In the genomic region with DNA sequence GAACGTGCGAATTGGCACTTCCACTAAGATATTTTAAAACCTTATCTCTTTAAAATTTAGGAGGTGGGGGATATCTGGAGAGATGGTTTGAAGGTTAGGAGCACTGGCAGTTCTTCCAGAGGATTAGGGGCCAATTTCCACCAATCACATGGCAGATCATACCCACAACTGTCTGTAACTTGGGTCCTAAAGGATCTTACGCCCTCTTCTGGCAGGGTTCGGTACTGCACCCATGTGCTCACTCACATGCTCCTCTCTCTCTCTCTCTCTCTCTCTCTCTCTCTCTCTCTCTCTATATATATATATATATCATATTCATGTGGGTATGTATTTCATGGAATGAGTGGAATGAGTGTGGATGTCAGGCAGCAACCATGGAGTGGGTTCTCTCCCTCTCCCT, we compare ENCODE assay signal across 10 mouse cellular contexts.
DNase-seq lines count a peak whose midpoint lies in the region; ATAC-seq and TF ChIP-seq lines count a peak whose summit lies in the region.
"Had no signal": no experiment of that assay in that cellular context is flagged by ENCODE, and none has a peak within 500 bp of the region (broad histone marks: within the 10 kb centered on the region; RNA-seq: fewer than 3 reads in every experiment).

No protein-coding gene starts in this region.

- no peak for ATAC-seq in kidney, embryonic 15.5 days (replicated peaks; ENCODE audit: low FRiP score)
- no peak for ATAC-seq in forebrain, embryonic 12.5 days (ENCODE audit: low FRiP score)

- peak; percentile 12; the same call in 1 of the 2 replicates for TF ChIP-seq CTCF in E14TG2a.4 (conservative IDR thresholded peaks at IDR 0.05; ENCODE audit: low read length)

- no peaks in the 10 kb centered on the region for H3K4me1 ChIP-seq in kidney, embryonic 15.5 days
- no peaks in the 10 kb centered on the region for H3K4me1 ChIP-seq in E14TG2a.4 (replicated peaks; ENCODE audit: low read depth, low read length)
- H3K4me1 ChIP-seq in forebrain, embryonic 12.5 days, result no peaks in the 10 kb centered on the region
- H3K4me1 ChIP-seq: embryonic facial prominence, embryonic 12.5 days; limb, embryonic 12.5 days had no signal

- H3K27ac ChIP-seq in kidney, embryonic 15.5 days, result no peak overlapping the region
- no peak overlapping the region for H3K27ac ChIP-seq in forebrain, embryonic 12.5 days
- H3K27ac ChIP-seq: embryonic facial prominence, embryonic 12.5 days; limb, embryonic 12.5 days had no signal

- H3K4me2 ChIP-seq in kidney, embryonic 15.5 days, result no peak overlapping the region
- H3K4me2 ChIP-seq in forebrain, embryonic 12.5 days, result no peak overlapping the region
- H3K4me2 ChIP-seq: embryonic facial prominence, embryonic 12.5 days; limb, embryonic 12.5 days had no signal

- DNase-seq in kidney, adult 11 months, result peak; percentile 8
- peak; percentile 36 for DNase-seq in adrenal gland, postnatal 14 days
- peak; percentile 12 to 70 for DNase-seq in kidney, postnatal 36 days
- DNase-seq in thymus, postnatal 25 days, result peak; percentile 38
- DNase-seq in urinary bladder, postnatal 10 days (ENCODE audit: low spot score), result no peak

- H3K9ac ChIP-seq in kidney, embryonic 15.5 days, result no peak overlapping the region
- H3K9ac ChIP-seq in forebrain, embryonic 12.5 days, result no peak overlapping the region
- H3K9ac ChIP-seq: embryonic facial prominence, embryonic 12.5 days; limb, embryonic 12.5 days had no signal

- WGBS in kidney, embryonic 15.5 days, result 58% methylated on average over 4 of the region's 4 CpGs
- 45% methylated on average over 4 of the region's 4 CpGs for WGBS in forebrain, embryonic 12.5 days

- peaks cover 39% of the 10 kb centered on the region for H3K27me3 ChIP-seq in kidney, embryonic 15.5 days
- no peaks in the 10 kb centered on the region for H3K27me3 ChIP-seq in E14TG2a.4 (ENCODE audit: insufficient read depth, low read length)
- H3K27me3 ChIP-seq in forebrain, embryonic 12.5 days, result peaks cover 34% of the 10 kb centered on the region

- H3K4me3 ChIP-seq in kidney, embryonic 15.5 days (replicated peaks), result no peak overlapping the region
- H3K4me3 ChIP-seq in E14TG2a.4 (replicated peaks; ENCODE audit: low read length), result no peak overlapping the region
- H3K4me3 ChIP-seq in forebrain, embryonic 12.5 days (replicated peaks), result no peak overlapping the region
- H3K4me3 ChIP-seq: embryonic facial prominence, embryonic 12.5 days; limb, embryonic 12.5 days had no signal

- no peaks in the 10 kb centered on the region for H3K9me3 ChIP-seq in kidney, embryonic 15.5 days (replicated peaks)
- no peaks in the 10 kb centered on the region for H3K9me3 ChIP-seq in E14TG2a.4 (ENCODE audit: low read length)
- no peaks in the 10 kb centered on the region for H3K9me3 ChIP-seq in forebrain, embryonic 12.5 days
- H3K9me3 ChIP-seq: embryonic facial prominence, embryonic 12.5 days; limb, embryonic 12.5 days had no signal

- H3K36me3 ChIP-seq in kidney, embryonic 15.5 days, result no peaks in the 10 kb centered on the region
- H3K36me3 ChIP-seq in E14TG2a.4 (ENCODE audit: insufficient read depth, low read length), result no peaks in the 10 kb centered on the region
- H3K36me3 ChIP-seq in forebrain, embryonic 12.5 days (replicated peaks), result no peaks in the 10 kb centered on the region
- H3K36me3 ChIP-seq: embryonic facial prominence, embryonic 12.5 days; limb, embryonic 12.5 days had no signal
